Mouse (Mus musculus): ENCODE data around the gene Mrpl33. TPM values are rescaled to one million over a fixed set of nuclear protein-coding genes. Genes with fewer than 3 reads are reported as not detected.

The Mrpl33 gene
- polyA plus RNA-seq, 1 experiment from 2014 or later: 214 TPM

GRCm38 (mm10) chr5:31567951-31568657 is 28.6 kb upstream of the Mrpl33 start:
- DNase-seq (ENCODE audit: low spot score) (no peak), ATAC-seq (ENCODE audit: low FRiP score) (no peak)
- Histone ChIP-seq H3K36me3 (replicated peaks; ENCODE audit: control insufficient read depth, insufficient read depth) (no peaks in the 10 kb centered on the region), H3K4me1 (replicated peaks; ENCODE audit: control insufficient read depth, insufficient read depth, low read length) (0 out of 2 replicates have a peak, but pooled peaks cover 5% of the 10 kb centered on the region), H3K9me3 (ENCODE audit: control insufficient read depth, low read length) (no peaks in the 10 kb centered on the region), H3K27ac (no peak overlapping the region), H3K4me2 (replicated peaks) (no peak overlapping the region), H3K4me3 (replicated peaks; ENCODE audit: low read length) (no peak overlapping the region), H3K9ac (no peak overlapping the region), H3K27me3 (ENCODE audit: control insufficient read depth, insufficient read depth, low read length) (no peaks in the 10 kb centered on the region)
- WGBS: 82% methylated on average over 5 of the region's 5 CpGs

- Histone ChIP-seq H3K4me2 (replicated peaks) (peak overlapping the region; percentile 40), H3K9me3 (ENCODE audit: control insufficient read depth, low read length) (no peaks in the 10 kb centered on the region), H3K36me3 (replicated peaks; ENCODE audit: control insufficient read depth, insufficient read depth) (no peaks in the 10 kb centered on the region), H3K9ac (peak overlapping the region; percentile 21; the same call in 1 of the 2 replicates), H3K4me3 (replicated peaks; ENCODE audit: low read length) (no peak overlapping the region), H3K4me1 (replicated peaks; ENCODE audit: control insufficient read depth, insufficient read depth, low read length) (0 out of 2 replicates have a peak, but pooled peaks cover 5% of the 10 kb centered on the region), H3K27me3 (ENCODE audit: control insufficient read depth, insufficient read depth, low read length) (no peaks in the 10 kb centered on the region), H3K27ac (no peak overlapping the region)
- WGBS: 18% methylated on average over 20 of the region's 20 CpGs
- no peak for DNase-seq (ENCODE audit: low spot score)
- ATAC-seq (ENCODE audit: low FRiP score): no peak
Observed at GRCm38 (mm10) chr5:31571023-31571608, 25.6 kb upstream of the Mrpl33 start.

GRCm38 (mm10) chr5:31573722-31574121 is 23.0 kb upstream of the Mrpl33 start:
- Histone ChIP-seq H3K9ac (no peak overlapping the region), H3K27me3 (ENCODE audit: control insufficient read depth, insufficient read depth, low read length) (no peaks in the 10 kb centered on the region), H3K4me3 (replicated peaks; ENCODE audit: low read length) (no peak overlapping the region), H3K27ac (no peak overlapping the region), H3K4me2 (replicated peaks) (no peak overlapping the region), H3K36me3 (replicated peaks; ENCODE audit: control insufficient read depth, insufficient read depth) (no peaks in the 10 kb centered on the region), H3K9me3 (ENCODE audit: control insufficient read depth, low read length) (no peaks in the 10 kb centered on the region), H3K4me1 (replicated peaks; ENCODE audit: control insufficient read depth, insufficient read depth, low read length) (0 out of 2 replicates have a peak, but pooled peaks cover 5% of the 10 kb centered on the region)
- DNase-seq (ENCODE audit: low spot score): no peak
- 93% methylated on average over 3 of the region's 3 CpGs for WGBS
- no peak for ATAC-seq (ENCODE audit: low FRiP score)

- no peaks in the 10 kb centered on the region for H3K9me3 ChIP-seq (ENCODE audit: control insufficient read depth, low read length)
- WGBS: 62% methylated on average over 7 of the region's 7 CpGs
- H3K4me3 ChIP-seq (replicated peaks; ENCODE audit: low read length): no peak overlapping the region
- no peak for DNase-seq (ENCODE audit: low spot score)
- H3K27ac ChIP-seq: no peak overlapping the region
- H3K4me2 ChIP-seq (replicated peaks): no peak overlapping the region
- H3K4me1 ChIP-seq (replicated peaks; ENCODE audit: control insufficient read depth, insufficient read depth, low read length): no peaks in the 10 kb centered on the region
- ATAC-seq (ENCODE audit: low FRiP score): no peak
- no peaks in the 10 kb centered on the region for H3K27me3 ChIP-seq (ENCODE audit: control insufficient read depth, insufficient read depth, low read length)
- H3K9ac ChIP-seq: no peak overlapping the region
- H3K36me3 ChIP-seq (replicated peaks; ENCODE audit: control insufficient read depth, insufficient read depth): no peaks in the 10 kb centered on the region
Observed at GRCm38 (mm10) chr5:31576539-31576975, 20.2 kb upstream of the Mrpl33 start.

- DNase-seq (ENCODE audit: low spot score) (no peak), ATAC-seq (ENCODE audit: low FRiP score) (no peak)
- WGBS: 79% methylated on average over 6 of the region's 6 CpGs
- H3K9ac ChIP-seq: no peak overlapping the region
- no peaks in the 10 kb centered on the region for H3K4me1 ChIP-seq (replicated peaks; ENCODE audit: control insufficient read depth, insufficient read depth, low read length)
- no peaks in the 10 kb centered on the region for H3K9me3 ChIP-seq (ENCODE audit: control insufficient read depth, low read length)
- H3K36me3 ChIP-seq (replicated peaks; ENCODE audit: control insufficient read depth, insufficient read depth): no peaks in the 10 kb centered on the region
- H3K4me2 ChIP-seq (replicated peaks): no peak overlapping the region
- H3K27ac ChIP-seq: no peak overlapping the region
- no peak overlapping the region for H3K4me3 ChIP-seq (replicated peaks; ENCODE audit: low read length)
- no peaks in the 10 kb centered on the region for H3K27me3 ChIP-seq (ENCODE audit: control insufficient read depth, insufficient read depth, low read length)
Observed at GRCm38 (mm10) chr5:31581263-31581662, 15.5 kb upstream of the Mrpl33 start.

GRCm38 (mm10) chr5:31581932-31582331 is 14.8 kb upstream of the Mrpl33 start:
- WGBS: 82% methylated on average over 3 of the region's 3 CpGs
- Histone ChIP-seq H3K4me1 (replicated peaks; ENCODE audit: control insufficient read depth, insufficient read depth, low read length) (no peaks in the 10 kb centered on the region), H3K9ac (no peak overlapping the region), H3K27ac (no peak overlapping the region), H3K36me3 (replicated peaks; ENCODE audit: control insufficient read depth, insufficient read depth) (no peaks in the 10 kb centered on the region), H3K27me3 (ENCODE audit: control insufficient read depth, insufficient read depth, low read length) (no peaks in the 10 kb centered on the region), H3K4me2 (replicated peaks) (no peak overlapping the region), H3K9me3 (ENCODE audit: control insufficient read depth, low read length) (no peaks in the 10 kb centered on the region), H3K4me3 (replicated peaks; ENCODE audit: low read length) (no peak overlapping the region)
- DNase-seq (ENCODE audit: low spot score) (no peak), ATAC-seq (ENCODE audit: low FRiP score) (no peak)

GRCm38 (mm10) chr5:31583261-31583660 is 13.5 kb upstream of the Mrpl33 start:
- ATAC-seq (ENCODE audit: low FRiP score) (no peak), DNase-seq (ENCODE audit: low spot score) (no peak)
- H3K27me3 ChIP-seq (ENCODE audit: control insufficient read depth, insufficient read depth, low read length): no peaks in the 10 kb centered on the region
- no peaks in the 10 kb centered on the region for H3K36me3 ChIP-seq (replicated peaks; ENCODE audit: control insufficient read depth, insufficient read depth)
- H3K9me3 ChIP-seq (ENCODE audit: control insufficient read depth, low read length): no peaks in the 10 kb centered on the region
- H3K4me3 ChIP-seq (replicated peaks; ENCODE audit: low read length): no peak overlapping the region
- H3K4me1 ChIP-seq (replicated peaks; ENCODE audit: control insufficient read depth, insufficient read depth, low read length): no peaks in the 10 kb centered on the region
- 91% methylated on average over 2 of the region's 2 CpGs for WGBS
- H3K27ac ChIP-seq: no peak overlapping the region
- no peak overlapping the region for H3K9ac ChIP-seq
- no peak overlapping the region for H3K4me2 ChIP-seq (replicated peaks)

- no peaks in the 10 kb centered on the region for H3K36me3 ChIP-seq (replicated peaks; ENCODE audit: control insufficient read depth, insufficient read depth)
- H3K4me1 ChIP-seq (replicated peaks; ENCODE audit: control insufficient read depth, insufficient read depth, low read length): no peaks in the 10 kb centered on the region; the same call in 1 of the 2 replicates
- H3K27ac ChIP-seq: no peak overlapping the region
- no peak overlapping the region for H3K4me2 ChIP-seq (replicated peaks)
- H3K9ac ChIP-seq: no peak overlapping the region
- no peaks in the 10 kb centered on the region for H3K9me3 ChIP-seq (ENCODE audit: control insufficient read depth, low read length)
- H3K4me3 ChIP-seq (replicated peaks; ENCODE audit: low read length): no peak overlapping the region
- DNase-seq (ENCODE audit: low spot score) (no peak), ATAC-seq (ENCODE audit: low FRiP score) (no peak)
- no peaks in the 10 kb centered on the region for H3K27me3 ChIP-seq (ENCODE audit: control insufficient read depth, insufficient read depth, low read length)
- 96% methylated on average over 4 of the region's 4 CpGs for WGBS
Observed at GRCm38 (mm10) chr5:31585526-31585925, 11.2 kb upstream of the Mrpl33 start.

GRCm38 (mm10) chr5:31588016-31588415 is 8.7 kb upstream of the Mrpl33 start:
- ATAC-seq (ENCODE audit: low FRiP score) (no peak), DNase-seq (ENCODE audit: low spot score) (no peak)
- WGBS: 77% methylated on average over 2 of the region's 2 CpGs
- Histone ChIP-seq H3K36me3 (replicated peaks; ENCODE audit: control insufficient read depth, insufficient read depth) (no peaks in the 10 kb centered on the region), H3K27me3 (ENCODE audit: control insufficient read depth, insufficient read depth, low read length) (no peaks in the 10 kb centered on the region), H3K4me2 (replicated peaks) (no peak overlapping the region), H3K27ac (no peak overlapping the region), H3K4me1 (replicated peaks; ENCODE audit: control insufficient read depth, insufficient read depth, low read length) (no peaks in the 10 kb centered on the region; the same call in 1 of the 2 replicates), H3K4me3 (replicated peaks; ENCODE audit: low read length) (no peak overlapping the region), H3K9me3 (ENCODE audit: control insufficient read depth, low read length) (no peaks in the 10 kb centered on the region), H3K9ac (no peak overlapping the region)
